Mouse (Mus musculus) NIH3T3 (cell line): Measurements from ENCODE around the gene Olfr904.
"Not testable (repeated sequence)": the region's sequence is repeated elsewhere in the genome, so short reads cannot be mapped to it uniquely, and the experiment has no call there.

Experiments used
- DNase-seq: peaks from one replicate; pipeline ENCODE4 v3.0.0-alpha.2; 2012; ENCODE audit warnings: low read depth

Gene Olfr904

DNA sequence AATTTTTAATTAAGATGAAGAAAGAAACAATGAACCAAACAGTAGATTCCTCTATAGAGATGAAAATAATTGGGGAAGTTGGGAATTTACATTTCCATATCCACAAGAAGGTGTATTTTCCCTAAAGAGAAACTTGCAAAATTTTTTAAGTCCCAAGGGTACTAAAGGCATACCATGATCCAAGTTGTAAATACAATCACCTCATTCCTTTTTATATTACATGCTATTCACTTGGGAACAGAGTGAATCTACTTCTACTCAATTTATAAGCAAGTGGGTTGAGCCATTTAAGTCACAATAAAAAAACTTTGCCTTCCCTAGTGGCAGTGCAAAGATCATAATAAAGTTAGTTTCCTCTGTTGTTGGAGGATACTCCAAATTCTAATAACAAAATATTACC, at the start of gene Olfr904:
Olfr904 (plus strand) TSS at position 301 of the 400 bp plus-strand sequence.
- DNase-seq, result no peak

GRCm38 (mm10) chr9:38413502-38413901, 49.4 kb upstream of the Olfr904 start:
- DNase-seq, result not testable (repeated sequence)

DNA sequence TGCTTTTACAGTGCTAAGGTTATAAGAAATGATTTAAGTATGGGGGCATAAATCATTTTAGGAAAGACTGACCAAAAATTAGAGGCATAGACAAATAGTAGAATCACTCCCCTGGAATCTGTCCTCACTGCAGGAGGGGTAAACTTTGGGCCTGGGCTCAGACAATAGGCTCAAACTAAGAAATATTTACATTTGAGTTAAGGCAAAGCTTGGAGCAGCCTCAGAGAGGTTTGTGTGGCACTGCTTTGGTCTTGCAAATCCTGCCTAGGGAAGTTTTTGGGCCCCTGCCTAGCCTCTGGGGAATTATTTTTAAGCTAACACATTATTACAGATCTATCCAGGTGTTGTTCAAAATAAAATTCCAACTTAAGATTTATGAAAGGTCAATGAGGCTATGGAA, 39.1 kb upstream of the Olfr904 start:
- no peak for DNase-seq

DNA sequence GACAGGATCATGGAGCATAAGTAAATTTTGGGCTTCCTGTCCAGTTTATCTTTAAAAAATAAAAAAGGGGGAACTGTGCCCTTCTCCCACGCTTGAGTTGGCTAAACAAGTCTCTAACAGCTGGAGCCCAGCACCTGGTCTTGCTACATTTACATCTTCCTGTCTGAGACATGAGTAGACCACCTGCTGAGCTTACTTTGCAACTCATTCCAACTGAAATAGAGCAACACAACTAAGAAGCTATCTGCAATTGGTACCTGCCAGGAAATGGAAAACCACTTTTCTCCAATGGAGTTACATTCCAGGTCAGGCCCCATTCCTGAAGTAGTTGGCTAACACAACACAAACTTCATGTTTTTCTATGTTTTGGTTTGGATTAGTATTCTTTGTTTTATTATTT, 35.9 kb upstream of the Olfr904 start:
- DNase-seq, result no peak

DNA sequence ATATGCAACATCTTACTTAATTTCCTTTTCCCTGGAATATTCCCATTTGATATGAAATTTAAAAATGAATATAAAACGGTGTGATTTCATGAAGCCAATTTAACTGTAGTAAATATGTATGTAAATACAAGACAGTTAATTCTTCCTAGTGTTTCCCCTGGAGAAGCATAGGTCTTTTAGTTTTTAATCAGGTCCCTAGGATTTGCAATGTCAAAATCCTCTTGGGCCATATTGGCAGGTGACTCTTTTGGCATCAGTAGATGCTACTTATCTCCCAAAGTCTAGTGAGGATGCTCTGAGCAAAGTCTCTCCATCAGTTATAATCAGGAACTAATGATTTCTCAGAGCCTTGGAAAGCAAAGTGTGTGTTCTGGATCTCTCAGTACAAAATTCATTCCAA, 33.8 kb upstream of the Olfr904 start, which contains the start of gene Olfr901:
Olfr901 (plus strand) TSS at position 301 of the 400 bp plus-strand sequence.
- DNase-seq, result no peak

DNA sequence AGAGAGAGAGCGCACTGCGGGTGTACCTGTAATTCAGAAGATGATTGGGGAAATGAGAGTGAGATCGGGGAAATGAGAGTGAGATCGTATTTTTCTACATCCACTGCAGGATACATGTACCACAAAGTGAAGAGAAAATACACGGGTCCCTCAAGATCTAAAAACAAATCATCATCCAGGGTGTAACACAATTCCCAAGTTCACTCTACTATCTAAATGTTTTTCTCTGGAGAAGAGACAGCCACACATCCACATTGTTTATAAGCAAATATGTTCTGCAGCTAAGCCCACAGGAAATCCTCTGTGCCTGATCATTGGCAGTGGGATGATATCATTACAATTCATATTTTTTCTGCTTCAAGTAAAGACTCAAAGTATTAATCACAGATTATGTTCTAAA, 15.6 kb upstream of the Olfr904 start, which contains the start of gene Olfr902:
Olfr902 (plus strand) TSS at position 301 of the 400 bp plus-strand sequence.
- DNase-seq, result no peak

DNA sequence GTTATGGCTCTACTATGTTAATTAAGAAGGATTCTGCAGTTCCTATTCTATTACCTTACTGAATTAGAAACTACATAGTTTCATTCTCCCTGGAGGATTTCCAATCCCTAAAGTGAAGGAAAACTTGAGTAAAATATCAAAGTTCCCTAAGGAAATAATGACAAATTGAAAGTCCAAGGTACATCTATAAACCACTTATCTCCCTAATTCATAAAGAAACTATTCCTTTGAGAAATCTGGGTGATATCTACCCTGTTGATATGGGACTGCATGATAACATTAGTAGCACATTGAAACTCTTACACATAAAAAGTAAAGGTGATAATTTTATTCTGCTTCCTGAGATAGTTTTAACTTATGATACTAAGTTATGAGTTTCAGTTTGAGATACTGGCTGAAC, 7.9 kb downstream of the Olfr904 start, which contains the start of gene Olfr905:
Olfr905 (plus strand) TSS at position 301 of the 400 bp plus-strand sequence.
- no peak for DNase-seq

GRCm38 (mm10) chr9:38486785-38487184, 23.8 kb downstream of the Olfr904 start, which contains the start of gene Olfr906:
Gene Olfr906, plus strand, starts transcription at chr9:38487085.
- DNase-seq, result no peak

GRCm38 (mm10) chr9:38495501-38495900, 32.6 kb downstream of the Olfr904 start, which contains the start of gene Olfr907:
Gene Olfr907, plus strand, starts transcription at chr9:38495801.
- DNase-seq, result no peak

DNA sequence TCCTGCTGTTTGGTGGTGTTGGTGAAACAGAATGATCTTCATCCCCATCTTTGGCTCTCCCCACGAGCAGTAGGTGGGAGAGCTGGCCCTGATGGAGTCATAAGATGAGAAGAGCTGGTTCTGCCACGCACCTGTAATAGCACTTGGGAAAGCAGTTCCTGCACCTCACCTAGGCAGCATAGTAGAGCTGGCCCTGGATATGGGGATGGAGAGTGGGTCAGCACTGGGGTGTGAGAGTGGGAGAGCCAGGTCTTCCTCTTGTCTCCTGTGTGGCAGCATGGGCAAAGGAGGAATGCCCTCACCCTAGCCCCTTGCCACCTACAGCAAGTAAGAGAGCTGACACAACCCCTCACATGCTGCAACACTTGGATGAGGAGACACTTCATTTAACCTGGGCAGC, 49.4 kb downstream of the Olfr904 start:
- DNase-seq, result no peak
